Mouse (Mus musculus): ENCODE data around the gene Zscan29.
"Not testable (repeated sequence)": the region's sequence is repeated elsewhere in the genome, so short reads cannot be mapped to it uniquely, and the experiment has no call there.

Gene Zscan29

DNA sequence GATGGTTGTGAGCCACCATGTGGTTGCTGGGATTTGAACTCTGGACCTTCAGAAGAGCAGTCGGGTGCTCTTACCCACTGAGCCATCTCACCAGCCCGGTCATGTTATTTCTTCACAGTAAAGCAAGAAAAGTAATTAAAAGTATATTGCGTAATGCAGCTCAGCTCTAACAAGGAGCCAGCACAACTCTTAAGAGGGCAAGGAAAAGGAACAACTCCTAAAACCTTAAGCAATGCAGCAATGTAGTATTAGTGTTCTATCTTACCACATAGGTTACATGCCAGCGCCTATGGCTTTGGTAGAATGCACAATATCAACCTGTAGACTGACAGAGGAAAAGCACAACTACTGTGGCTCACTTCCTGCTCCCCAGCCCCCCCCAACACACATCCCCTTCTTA lies 33.6 kb downstream of the Zscan29 start:
- DNase-seq (ENCODE audit: low spot score in 2 of 2): no peak

DNA sequence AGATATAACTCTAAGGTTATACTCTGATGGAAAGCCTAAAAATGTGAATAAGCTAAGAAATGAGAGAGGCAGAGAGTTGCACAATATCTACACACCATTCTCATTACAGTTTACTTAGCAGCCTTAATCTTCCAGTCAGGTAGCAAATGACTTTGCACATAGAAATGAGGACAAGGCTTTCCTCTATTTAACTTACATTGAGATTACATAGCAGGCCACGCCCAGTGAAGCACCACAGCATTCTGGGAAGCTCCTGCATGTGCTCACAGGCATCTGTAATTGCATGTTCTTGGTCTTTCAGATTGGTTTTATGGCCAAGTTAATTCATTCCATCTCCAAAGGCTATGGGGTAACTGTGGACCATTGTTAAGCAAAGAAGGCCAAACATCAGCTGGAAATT lies 38.1 kb downstream of the Zscan29 start:
- no peak for DNase-seq (ENCODE audit: low spot score in 2 of 2)

DNA sequence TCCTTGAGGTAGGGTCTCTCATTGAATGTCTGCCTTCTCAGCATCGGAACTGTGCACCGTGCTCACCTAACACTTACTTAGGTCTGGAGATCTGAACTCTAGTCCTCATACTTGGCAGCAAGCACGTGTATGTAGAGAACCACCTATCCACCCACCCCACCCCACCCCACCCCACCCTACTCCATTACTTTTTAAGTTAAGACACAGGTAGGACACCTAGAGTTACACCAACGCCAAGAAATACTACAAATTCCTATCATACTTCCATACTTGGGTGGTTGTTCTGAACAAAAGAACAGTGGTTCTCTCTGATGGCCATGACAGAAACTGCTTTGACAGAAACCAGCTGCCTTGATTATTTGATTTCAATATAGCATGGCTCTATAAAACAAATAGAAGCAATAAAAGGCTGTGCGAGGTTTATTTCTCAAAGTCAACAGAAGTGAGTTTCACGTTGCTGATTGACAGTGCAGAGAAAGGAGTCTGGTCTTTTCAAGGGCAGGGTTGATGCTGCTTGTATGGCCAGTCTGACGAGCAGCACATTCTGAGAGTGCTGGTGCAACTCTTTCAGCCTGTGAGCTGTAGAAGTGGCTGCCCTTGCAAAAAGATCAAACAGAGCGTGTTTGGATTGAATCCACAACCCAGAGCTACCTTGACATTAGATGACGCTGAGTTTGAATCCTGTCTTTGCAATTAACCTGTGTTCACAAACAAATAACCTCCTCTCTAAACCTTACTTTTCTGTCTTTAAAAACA lies 41.9 kb downstream of the Zscan29 start:
- no peak for DNase-seq (ENCODE audit: low spot score in 2 of 2)

DNA sequence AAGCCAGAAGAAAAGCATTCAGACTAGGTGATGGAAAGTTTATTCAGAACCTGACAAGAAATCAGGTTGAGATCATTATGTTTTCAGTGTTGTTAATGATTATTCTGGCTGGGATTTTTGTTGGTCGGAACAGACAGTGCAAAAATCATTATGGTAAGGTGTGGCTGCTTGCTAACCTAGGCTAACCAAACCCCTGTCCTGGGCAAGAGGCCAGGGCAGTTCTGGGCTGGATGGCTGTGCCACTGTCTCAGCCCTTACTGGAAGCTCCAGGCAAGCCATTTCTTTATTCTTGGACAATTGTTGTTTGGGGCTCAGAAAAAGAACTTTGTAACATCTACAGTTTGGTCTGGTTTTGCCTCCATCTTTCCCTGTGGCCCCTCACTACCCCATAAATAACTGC lies 43.4 kb downstream of the Zscan29 start:
- no peak for DNase-seq (ENCODE audit: low spot score in 2 of 2)

DNA sequence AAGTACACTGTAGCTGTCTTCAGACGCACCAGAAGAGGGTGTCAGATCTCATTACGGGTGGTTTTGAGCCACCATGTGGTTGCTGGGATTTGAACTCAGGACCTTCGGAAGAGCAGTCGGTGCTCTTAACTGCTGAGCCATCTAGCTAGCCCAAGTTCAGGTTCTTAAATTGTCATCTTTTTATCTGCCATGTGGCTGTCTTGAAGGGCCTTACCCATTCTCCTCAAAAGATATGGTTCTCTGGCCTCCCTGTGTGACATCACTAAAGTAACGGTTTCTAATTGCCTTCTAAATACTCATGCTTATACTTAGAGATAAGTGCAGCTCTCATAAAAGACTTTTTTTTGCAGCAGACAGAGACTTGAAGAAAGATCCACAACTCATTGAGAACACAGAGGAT lies 44.6 kb downstream of the Zscan29 start:
- not testable (repeated sequence) for DNase-seq (ENCODE audit: low spot score in 2 of 2)

DNA sequence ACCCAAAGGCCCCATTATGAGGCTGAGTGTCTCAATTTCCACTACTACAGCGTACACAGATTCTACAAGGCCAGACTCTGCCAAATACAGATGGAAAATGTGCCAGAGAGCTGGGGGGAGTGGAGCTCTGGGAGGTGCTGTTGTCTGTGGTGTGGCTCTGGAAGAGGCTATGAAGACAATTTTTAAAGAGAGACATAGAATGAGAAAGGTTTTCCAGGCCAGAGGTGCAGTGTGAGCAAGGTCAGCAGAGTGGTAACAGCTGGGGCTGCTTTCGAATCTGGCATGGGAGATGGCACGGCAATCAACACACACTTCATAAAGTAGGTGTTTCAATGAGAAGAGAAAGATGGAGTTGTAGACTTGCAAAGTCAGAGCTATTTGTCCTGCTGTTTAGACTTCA lies 51.7 kb downstream of the Zscan29 start:
- DNase-seq (ENCODE audit: low spot score in 2 of 2): no peak

DNA sequence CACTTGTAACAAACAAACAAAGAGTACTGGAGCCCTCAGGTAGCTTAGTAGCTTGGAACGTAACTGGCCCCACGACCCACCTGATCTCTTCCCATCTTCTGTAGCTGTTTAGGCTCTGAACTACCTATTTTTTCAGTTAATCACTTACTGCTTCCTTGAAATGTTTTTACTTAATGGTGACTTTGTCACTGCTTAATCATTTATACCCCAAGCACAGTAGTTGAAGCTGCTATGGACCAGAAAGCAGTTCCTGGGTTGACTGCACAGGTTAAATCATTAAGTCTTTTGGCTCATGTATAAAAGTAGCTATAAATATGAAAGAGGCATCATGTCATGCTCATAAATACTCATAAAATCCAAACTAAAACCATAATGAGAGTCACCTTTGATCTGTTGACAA lies 55.5 kb downstream of the Zscan29 start:
- DNase-seq (ENCODE audit: low spot score in 2 of 2): no peak

DNA sequence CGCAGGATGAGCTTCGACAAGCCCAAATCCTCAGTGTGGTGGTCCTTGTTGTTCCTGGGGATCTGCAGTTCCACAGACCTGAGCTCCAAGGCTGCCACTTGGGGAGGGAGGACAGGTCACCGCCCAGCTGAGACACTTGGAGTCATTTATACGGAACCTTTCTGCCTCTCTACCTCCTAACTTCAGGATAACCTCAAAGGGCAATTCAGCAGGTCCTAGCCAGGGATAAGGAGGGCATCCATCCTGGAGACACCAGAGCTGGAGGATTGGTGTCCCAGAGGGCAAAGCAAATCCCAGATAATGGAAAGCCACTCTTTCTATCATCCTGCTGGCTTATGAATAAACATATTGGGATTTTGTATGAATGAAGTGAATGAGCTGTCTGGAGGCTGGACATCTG lies 61.2 kb downstream of the Zscan29 start, which contains the start of gene Tgm7:
Gene Tgm7, minus strand, starts transcription at position 101 of the 400 bp plus-strand sequence.
- DNase-seq (ENCODE audit: low spot score in 2 of 2): no peak
